Mouse (Mus musculus) spleen, postnatal 4 days (tissue): ENCODE data around the gene Txlng.

Experiments used
- DNase-seq, 2 experiments: peaks; one replicate each; pipeline ENCODE4 v3.0.0; 2022; ENCODE audit warnings: low spot score in 2 of 2

The Txlng gene

DNA sequence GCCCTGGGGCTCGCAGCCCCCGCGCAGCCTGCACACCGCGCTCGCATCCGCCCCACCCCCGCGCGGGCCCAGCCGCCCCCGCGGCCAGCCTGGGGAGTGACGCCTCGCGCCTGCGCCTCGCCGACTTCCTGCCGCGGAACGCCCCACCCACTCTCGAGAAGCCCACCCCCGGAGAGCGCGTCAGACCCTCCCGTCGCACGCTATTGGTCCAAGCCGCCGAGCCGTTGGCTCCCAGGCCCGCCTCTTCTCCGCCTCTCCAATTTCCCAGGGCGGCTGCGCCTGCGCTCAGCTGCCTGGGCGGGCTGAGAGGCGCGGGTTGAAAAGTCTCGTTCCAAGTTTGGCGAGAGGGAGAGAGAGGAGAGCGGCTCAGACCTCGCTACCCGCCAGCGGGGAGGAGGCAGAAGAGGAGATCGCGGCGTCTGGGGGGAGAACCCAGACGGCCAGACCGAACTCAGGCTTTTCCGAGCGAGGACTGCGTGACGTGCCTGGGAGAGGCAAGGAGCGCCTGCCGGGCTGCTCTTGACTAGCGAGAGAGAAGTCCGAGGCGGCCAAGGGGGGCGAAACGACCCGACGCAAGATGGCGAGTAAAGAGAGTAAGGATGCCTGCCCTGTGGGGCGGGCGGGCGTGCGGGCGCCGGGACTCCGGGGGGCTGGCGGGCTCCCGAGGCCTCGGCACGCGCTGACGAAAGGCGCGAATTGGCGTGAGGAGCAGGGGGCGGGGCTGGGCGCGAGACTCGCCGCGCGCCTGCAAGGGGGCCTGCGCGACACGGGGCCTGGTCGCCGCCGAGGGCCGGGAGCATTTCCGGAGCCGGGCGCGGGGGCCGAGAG, 68.9 kb downstream of the Txlng start, which contains the start of gene Rbbp7:
Gene Rbbp7 (plus strand): TSS at position 288 of the 828 bp plus-strand sequence.
- DNase-seq = peak; percentile 91 to 94

DNA sequence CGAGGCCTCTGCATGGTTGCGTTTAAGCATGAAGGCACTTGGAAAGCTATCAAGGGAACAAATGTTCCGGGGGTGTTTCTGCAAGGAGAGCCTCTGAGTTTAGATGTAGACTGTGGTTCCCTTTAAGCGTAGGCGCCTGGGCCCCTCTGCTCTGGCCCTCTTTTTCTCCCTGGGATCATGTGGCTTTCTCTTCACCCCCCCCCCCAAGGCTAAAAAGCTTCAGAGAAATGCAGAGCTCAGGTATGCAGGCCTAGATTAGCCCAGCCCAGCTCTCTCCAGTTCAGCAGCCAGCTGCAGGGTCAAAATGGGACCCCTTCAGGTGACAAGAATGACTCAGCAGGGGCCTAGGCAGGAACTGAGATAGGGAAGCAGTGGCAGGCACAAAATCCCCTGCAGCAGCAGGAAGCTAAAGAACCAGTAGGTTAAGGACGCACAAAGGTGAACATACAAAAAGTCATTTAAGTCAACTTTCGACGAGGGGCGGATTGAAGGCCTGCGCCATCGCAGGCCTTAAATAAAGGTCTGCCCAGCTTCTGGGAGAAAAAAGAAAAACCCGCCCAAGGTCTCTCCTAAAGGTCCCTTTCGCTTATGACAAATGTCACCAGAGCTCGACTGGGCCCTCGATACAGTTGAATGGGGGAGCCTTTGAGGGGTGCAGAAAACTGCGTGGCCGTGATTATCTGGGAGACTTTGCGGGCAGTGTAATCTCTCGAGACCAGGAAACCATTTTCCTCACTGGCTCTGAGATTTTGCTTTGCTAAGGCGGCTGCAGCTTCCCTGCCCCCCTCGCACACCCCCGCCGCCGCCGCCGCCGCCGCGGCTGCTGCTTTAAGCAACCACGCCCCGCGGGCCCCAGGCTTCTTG, 69.8 kb downstream of the Txlng start:
- DNase-seq = peak; percentile 19 to 66

DNA sequence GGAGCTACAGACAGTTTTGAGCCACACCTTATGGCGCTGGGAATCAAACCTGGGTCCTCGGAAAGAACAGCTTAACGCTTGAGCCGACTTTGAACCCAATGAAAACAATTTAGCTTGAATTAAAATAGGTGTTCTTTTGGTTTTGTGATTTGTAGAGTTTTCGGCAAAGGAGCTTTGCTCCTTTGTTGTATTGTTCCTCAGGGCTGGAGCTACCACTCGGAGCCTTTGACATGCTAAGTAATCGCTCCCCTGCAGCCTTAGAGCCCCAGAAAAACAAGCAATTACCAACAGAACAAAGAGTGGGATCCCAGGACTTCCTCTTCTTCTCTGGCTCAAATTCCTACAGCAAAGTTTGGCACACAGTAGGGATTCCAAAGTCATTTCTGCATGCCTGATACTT, 73.2 kb downstream of the Txlng start:
- DNase-seq = no peak

DNA sequence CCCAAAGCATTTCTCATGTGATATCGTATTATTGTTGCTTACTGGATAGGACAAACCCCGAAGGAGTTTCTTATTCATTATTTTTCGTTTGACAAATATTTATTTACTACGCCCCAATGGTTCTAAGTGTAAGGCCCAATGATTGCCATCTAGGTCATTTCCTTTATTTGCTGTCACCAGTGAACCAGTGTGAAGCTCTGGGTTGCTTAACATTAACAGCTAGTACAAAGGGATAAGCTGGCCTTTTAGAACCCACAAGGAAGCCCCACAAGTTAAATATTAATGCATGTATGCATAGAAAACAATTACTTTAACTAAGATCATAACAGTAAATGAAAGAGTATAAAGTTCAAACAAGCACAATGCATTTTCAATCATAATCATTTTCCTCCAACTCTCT, 74.9 kb downstream of the Txlng start:
- no peak for DNase-seq

DNA sequence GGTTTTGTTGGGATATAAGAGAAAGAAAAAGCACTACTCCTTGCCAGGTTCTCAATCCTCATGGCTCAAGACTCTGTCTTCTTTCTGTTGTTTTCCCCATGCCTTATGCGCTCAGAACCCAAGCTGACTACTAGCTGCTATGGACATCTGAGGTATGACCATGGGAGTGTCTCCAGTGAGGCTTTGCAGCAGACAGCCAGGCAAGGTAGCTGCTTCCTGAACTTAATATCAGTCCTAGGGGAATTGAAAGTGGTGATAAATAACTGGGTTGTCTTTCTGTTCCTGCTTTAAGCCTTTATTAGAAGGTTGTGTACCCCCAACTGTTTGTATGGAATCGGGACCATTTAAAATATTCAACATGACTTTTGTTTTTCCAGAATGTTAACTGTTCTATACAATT, 76.8 kb downstream of the Txlng start:
- no peak for DNase-seq

DNA sequence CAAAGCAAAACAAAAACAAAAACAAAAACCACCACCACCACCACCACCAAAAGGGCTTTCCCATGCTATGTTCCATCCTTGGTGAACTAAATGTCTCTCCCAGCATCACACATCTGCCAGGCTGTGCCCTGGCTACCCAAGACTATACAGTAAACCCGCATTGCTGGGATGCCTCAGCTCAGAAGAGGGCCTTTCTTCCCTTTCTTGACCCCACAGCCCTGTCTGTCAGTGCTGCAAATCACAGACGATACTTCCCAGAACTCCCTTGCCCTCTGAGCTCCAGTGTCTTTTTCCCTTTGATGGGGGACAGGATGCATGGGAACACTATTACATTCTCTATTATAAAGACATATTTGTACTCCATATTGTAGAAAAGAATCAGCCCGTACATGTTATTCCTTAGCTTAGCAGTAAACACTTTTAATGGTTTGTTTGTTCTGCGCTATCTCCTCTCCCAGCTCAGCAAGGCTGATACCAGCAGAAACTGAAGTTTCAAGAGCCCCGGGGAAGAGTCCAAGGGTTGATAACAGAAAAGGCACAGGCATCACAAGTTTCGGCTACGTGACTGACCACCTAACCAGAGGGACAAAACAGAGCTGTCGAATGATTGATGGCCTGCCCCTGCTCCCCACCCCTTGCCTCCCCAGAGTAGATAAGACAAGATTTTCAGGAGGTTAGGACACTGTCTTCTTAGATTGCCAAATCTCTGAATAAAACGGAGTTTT, 80.4 kb downstream of the Txlng start:
- no peak for DNase-seq

DNA sequence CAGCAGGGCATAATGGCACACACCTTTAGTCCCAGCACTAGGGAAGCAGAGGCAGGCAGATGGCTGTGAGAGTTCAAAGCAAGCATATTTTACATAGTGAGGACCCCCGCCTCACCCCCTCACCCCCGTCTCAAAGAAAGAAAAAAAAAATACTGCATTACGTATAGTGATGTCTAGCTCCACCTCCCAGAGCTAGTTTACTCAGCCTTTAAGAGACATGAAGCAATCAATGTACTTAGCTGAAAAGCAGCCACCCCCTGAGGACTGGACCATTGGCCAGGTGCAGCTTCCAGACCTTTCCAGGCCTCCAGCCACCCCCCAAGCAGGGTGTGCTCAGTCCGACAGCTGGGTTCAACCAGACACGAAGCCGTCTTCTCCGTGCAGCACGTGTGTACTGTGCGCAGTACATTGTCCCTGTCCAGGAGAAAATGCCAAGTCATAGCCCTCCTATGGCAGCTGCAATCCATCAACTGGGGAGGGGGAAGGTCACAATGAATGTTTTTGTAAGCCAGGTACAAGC, 93.1 kb downstream of the Txlng start:
- DNase-seq = no peak

DNA sequence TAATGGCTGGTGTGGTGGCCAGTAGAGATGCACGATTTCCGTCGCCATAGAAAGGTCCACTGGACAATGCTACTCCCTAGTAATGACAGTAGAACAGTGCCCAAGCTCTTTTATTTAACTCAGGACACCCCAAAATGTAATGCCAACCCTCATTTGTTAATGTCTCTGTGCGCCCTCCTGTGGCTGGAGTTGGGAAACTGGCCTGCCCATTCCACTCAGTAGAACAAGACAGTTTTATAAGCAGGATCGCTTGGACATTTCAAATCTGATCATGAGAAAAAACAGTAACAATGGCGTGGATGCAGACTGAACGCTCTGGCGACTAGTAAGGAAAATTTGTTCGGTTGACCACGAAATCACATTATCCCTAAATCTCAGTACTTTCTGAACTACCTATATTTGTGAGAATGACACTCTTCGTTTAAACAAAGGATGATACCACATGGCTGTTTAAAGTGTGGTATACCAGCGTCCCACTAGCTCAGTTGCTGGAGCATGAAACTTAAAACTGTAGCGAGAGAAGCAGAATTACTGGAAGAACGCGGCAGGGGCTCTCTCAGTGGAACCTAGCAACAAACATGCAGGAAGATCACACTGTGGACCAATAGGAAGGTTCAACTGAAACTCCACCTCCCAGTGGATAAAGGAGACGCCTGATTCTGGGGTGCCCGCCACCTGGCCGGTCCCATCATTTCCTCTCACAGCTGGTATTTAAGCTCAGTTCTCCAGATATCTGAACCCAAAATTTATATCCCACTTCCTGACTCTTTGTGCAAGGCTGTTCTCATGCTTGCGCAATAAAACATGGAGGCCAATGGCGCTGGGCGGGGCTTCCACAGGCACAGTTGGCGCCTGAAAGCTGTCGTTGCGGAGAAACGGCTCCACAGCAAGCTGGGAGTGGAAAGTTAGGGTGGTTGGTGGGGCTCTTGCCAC, 94.0 kb downstream of the Txlng start:
- DNase-seq = peak; percentile 54 to 80

DNA sequence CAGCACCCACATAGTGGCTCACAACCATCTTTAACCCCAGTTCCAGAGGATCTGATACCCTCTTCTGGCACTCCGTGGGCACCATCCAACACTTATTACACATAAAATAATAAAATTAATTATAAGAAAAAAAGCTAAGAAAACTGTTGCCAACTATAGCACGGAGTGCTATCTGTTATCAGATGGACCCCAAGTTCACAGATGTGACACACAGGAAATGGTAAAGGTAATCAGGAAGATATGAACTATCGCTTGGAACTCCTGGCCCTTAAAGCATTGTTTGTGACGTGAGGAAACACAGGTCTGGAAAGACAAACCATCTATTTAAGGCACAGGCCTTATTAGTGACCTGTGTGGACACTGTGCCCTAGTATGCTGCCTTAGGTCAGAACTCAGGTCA, 99.2 kb downstream of the Txlng start:
- DNase-seq = no peak
